In genomic region chr8:83899363-83900252, GRCm38 (mm10) we compare ENCODE assay signal across 8 mouse cellular contexts. TPM values are rescaled to one million over a fixed set of nuclear protein-coding genes. Genes with fewer than 3 reads are reported as not detected.
DNase-seq lines count a peak whose midpoint lies in the region; ATAC-seq lines count a peak whose summit lies in the region.

Adgrl1 (plus strand) TSS chr8:83900105.

- H3K27me3 ChIP-seq in intestine, embryonic 14.5 days (replicated peaks; ENCODE audit: control insufficient read depth, insufficient read depth, low read length): no peaks in the 10 kb centered on the region; the same call in 1 of the 2 replicates

- peaks cover 47% of the 10 kb centered on the region for H3K4me1 ChIP-seq in intestine, embryonic 14.5 days (replicated peaks; ENCODE audit: control insufficient read depth, insufficient read depth, low read length)

- under 1% methylated on average over 65 of the region's 70 CpGs for WGBS in intestine, embryonic 14.5 days

- H3K9me3 ChIP-seq in intestine, embryonic 14.5 days (ENCODE audit: control insufficient read depth, low read length): no peaks in the 10 kb centered on the region

- H3K4me3 ChIP-seq in intestine, embryonic 14.5 days (ENCODE audit: low read depth, low read length): peak within 1 kb of the TSS; percentile 93

- no peaks in the 10 kb centered on the region for H3K36me3 ChIP-seq in intestine, embryonic 14.5 days (ENCODE audit: control insufficient read depth, insufficient read depth, low read length)

- DNase-seq in adrenal gland, adult 18-20 months (ENCODE audit: low spot score in 2 of 2): peak; percentile 85 to 88
- peak; percentile 96 for DNase-seq in embryo, embryonic 10.5 days (ENCODE audit: low spot score)
- peak; percentile 81 to 84 for DNase-seq in gastrocnemius, postnatal 36 days
- peak; percentile 95 for DNase-seq in intestine, embryonic 14.5 days (ENCODE audit: low spot score)
- DNase-seq in left cerebral cortex, postnatal 10 days (ENCODE audit: extremely low spot score in 1 of 2, low spot score in 2 of 2): peak; percentile 96 to 97
- peak; percentile 96 for DNase-seq in right cerebral cortex, postnatal 25 days
- peak; percentile 81 for DNase-seq in urinary bladder, postnatal 36 days (ENCODE audit: low spot score in 2 of 2)

- H3K27ac ChIP-seq in intestine, embryonic 14.5 days (ENCODE audit: low read depth): peak within 1 kb of the TSS; percentile 97

- intact Hi-C loops in gastrocnemius, postnatal 36 days (cut with DNase I): loop anchor here (2.0 to 5.0 kb wide), 3 partner anchors 58 to 237 kb away; partner anchors contain the start of genes Asf1b and Gm10644
- intact Hi-C loops in left cerebral cortex, postnatal 10 days (cut with DNase I): loop anchor here (5.0 kb wide), 1 partner anchor 172 kb away; no protein-coding TSS in a partner anchor

- peak within 1 kb of the TSS; percentile 78 for H3K4me2 ChIP-seq in intestine, embryonic 14.5 days (ENCODE audit: low read length)

- peak within 1 kb of the TSS; percentile 81 for H3K9ac ChIP-seq in intestine, embryonic 14.5 days (ENCODE audit: low read length)

- peak; percentile 90 for ATAC-seq in intestine, embryonic 14.5 days (replicated peaks; ENCODE audit: low FRiP score, low TSS enrichment, low read depth)
- peak; percentile 73 for ATAC-seq in megakaryocyte-erythroid progenitor cell, adult 5-6 weeks (replicated peaks; ENCODE audit: low FRiP score, low TSS enrichment, poor library complexity, severe bottlenecking)

RNA-seq across cellular contexts. Expression of gene Adgrl1, which starts in this region (rescaled TPM):
- total RNA-seq in adrenal gland, adult 18-20 months (2021): 10 to 100 TPM; 39.6 to 76.0 TPM
- total RNA-seq in gastrocnemius, postnatal 36 days (2021): 10 to 100 TPM; 20.8 to 26.0 TPM
- 21.8 and 24.9 TPM in 2 replicates for polyA plus RNA-seq in intestine, embryonic 14.5 days (2014; fragmentation: Nextera tagmentation; extraction: Ambion mirVana)
- 100 to 1,000 TPM; 445 to 464 TPM for total RNA-seq in left cerebral cortex, postnatal 10 days (2021)
- total RNA-seq in megakaryocyte-erythroid progenitor cell, adult 5-6 weeks (2014; fragmentation: Nextera tagmentation): 25.2 and 28.8 TPM in 2 replicates
- total RNA-seq in megakaryocyte-erythroid progenitor cell, adult 5-6 weeks (2017): 7.9 and 13.2 TPM in 2 replicates

Comparison
In these comparisons a context has a peak if more than half of its experiments do, and no peak if none do; other contexts are left out.
1. Peak in every context shown above with its lines: DNase-seq, ATAC-seq, H3K4me3 ChIP-seq and H3K27ac ChIP-seq.
2. RNA of gene Adgrl1 (total RNA-seq): 445 to 464 TPM in left cerebral cortex, postnatal 10 days; 39.6 to 76.0 TPM in adrenal gland, adult 18-20 months, 20.8 to 26.0 TPM in gastrocnemius, postnatal 36 days and 7.9 to 28.8 TPM in megakaryocyte-erythroid progenitor cell, adult 5-6 weeks; every median in the first group is over 4 times any median in the second.